Mouse (Mus musculus) right cerebral cortex, postnatal 36 days (tissue): ENCODE measurements at regions not wholly inside any gene's neighbourhood (a gene's known extent, or its start where the extent isn't known, plus 50 kb on each side); places are given as distances from the start of the nearest gene placed in this dataset.
"Not testable (repeated sequence)": the region's sequence is repeated elsewhere in the genome, so short reads cannot be mapped to it uniquely, and the experiment has no call there.

ENCODE experiments used
- DNase-seq, 2 experiments: peaks; one replicate each; pipeline ENCODE4 v3.0.0; 2022; ENCODE audit warnings: low spot score in 2 of 2, mixed read lengths in 1 of 2

- no peak for DNase-seq
Measured at GRCm38 (mm10) chr7:113010150-113010549, 56.4 kb downstream of the Rassf10 start.

- no peak for DNase-seq
Measured at GRCm38 (mm10) chr7:113017092-113017755, 63.5 kb downstream of the Rassf10 start.

- no peak for DNase-seq
Measured at GRCm38 (mm10) chr7:113021412-113021811, 67.7 kb downstream of the Rassf10 start.

- no peak for DNase-seq
Measured at GRCm38 (mm10) chr7:113022516-113022915, 68.8 kb downstream of the Rassf10 start.

- no peak for DNase-seq
Measured at GRCm38 (mm10) chr7:113025758-113026157, 72.0 kb downstream of the Rassf10 start.

- DNase-seq: no peak
Measured at GRCm38 (mm10) chr7:113026290-113027075, 72.7 kb downstream of the Rassf10 start.

GRCm38 (mm10) chr7:113027125-113027801, 73.5 kb downstream of the Rassf10 start:
- DNase-seq: no peak

GRCm38 (mm10) chr7:113030053-113030752, 76.4 kb downstream of the Rassf10 start:
- no peak for DNase-seq

- DNase-seq: no peak
Measured at GRCm38 (mm10) chr7:113035751-113036150, 82.0 kb downstream of the Rassf10 start.

- no peak for DNase-seq
Measured at GRCm38 (mm10) chr7:113037825-113038613, 84.3 kb downstream of the Rassf10 start.

GRCm38 (mm10) chr7:113038906-113039671, 85.3 kb downstream of the Rassf10 start:
- DNase-seq: no peak

GRCm38 (mm10) chr7:113045613-113046159, 91.9 kb downstream of the Rassf10 start:
- DNase-seq: not testable (repeated sequence)

- no peak for DNase-seq
Measured at GRCm38 (mm10) chr7:113046406-113046805, 92.6 kb downstream of the Rassf10 start.

- DNase-seq: no peak
Measured at GRCm38 (mm10) chr7:113047583-113047982, 93.8 kb downstream of the Rassf10 start.

- peak; percentile 3 to 17 for DNase-seq
Measured at GRCm38 (mm10) chr7:113048097-113048795, 94.5 kb downstream of the Rassf10 start.

GRCm38 (mm10) chr7:113049440-113049839, 95.7 kb downstream of the Rassf10 start:
- DNase-seq: no peak

GRCm38 (mm10) chr7:113052952-113053351, 99.2 kb downstream of the Rassf10 start:
- DNase-seq: no peak

- no peak for DNase-seq
Measured at GRCm38 (mm10) chr7:113056421-113056820, 102.7 kb downstream of the Rassf10 start.

- peak; percentile 14 to 37 for DNase-seq
Measured at GRCm38 (mm10) chr7:113059211-113059966, 105.6 kb downstream of the Rassf10 start.
